Mouse (Mus musculus): ENCODE results near the gene Fn3k.

Gene Fn3k

DNA sequence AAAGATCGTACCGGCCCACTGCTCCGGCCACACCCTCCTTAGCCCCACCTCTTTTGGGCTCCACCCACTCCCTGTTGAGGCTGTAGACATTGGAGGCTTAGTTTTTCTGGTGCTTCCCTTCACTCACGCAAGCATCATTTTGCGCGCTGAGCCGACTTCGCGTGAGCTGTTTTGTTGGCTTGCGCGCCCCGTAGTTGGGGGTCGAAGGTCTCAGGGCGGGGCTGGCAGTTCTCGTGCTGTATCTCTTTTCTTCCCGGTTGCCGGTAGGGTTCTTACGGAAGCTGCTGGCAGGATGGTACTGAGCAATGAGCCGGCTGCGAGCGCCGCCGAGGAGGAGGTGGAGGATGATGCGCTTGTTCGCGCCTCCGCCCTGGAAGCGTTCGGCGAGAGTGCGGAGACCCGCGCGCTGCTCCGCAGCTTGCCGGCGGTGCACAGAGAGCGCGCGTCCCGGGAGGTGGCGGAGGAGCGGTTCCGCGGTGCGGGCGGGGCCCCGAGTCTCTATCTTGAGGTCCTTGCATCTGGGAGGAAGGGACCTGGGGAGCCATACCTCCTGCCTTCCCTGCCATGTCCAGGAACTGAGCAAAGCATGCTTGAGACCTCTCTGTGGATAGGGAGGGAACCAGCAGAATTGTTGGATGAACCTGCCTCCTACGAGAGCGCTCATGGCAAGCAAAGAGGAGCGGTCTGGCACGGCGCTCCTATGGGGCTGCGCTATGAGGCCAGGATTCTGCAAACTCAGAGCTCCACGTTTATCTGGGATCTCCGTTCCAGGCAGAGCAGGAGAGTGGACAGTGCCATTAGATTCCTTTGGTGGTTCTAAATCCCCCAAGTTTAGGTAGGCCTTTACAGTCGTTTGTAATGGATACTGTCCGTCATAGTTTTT is 17.3 kb downstream of the Fn3k start, which contains the start of gene Tbcd:
Gene Tbcd (plus strand): TSS at position 197 of the 883 bp plus-strand sequence.
- DNase-seq (ENCODE audit: low spot score in 2 of 2): peak; percentile 97 to 98

DNA sequence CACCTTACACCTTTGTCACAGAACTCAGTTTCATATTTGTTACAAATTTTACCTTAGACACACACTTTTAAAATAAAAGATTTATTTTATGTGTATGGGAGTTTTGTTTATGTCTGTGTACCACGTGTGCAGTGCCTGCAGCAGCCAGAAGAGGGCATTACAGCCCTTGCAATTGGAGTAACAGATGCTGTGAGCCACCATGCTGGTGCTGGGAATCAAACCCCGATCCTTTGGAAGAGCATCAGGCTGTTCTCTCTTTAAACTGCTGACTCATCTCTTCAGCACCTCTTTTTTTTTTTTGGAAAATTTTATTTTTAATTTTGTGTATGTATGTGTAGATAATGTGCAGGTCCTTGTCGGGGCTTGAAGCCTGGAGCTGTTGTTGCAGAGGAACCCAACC is 23.2 kb downstream of the Fn3k start:
- no peak for DNase-seq (ENCODE audit: low spot score in 2 of 2)

DNA sequence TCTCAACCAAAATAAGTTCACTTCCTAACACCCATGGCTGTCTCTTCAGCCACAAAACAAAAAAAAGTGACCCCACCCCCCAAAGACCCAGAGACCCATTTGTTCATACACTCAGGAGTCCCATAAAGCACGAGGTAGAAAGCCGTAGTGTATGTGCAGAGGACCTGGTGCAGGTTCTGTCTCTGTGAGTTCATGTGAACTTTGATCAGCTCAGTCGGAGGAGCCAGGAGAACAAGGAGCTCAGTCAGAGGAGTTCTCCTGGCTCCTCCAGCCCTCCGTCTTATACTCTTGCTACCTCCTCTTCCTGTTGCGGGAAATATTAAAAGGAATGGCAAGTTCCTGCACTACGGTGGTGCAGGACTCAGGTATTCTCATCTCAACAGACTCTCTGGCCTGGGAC is 32.7 kb downstream of the Fn3k start:
- DNase-seq (ENCODE audit: low spot score in 2 of 2): no peak

DNA sequence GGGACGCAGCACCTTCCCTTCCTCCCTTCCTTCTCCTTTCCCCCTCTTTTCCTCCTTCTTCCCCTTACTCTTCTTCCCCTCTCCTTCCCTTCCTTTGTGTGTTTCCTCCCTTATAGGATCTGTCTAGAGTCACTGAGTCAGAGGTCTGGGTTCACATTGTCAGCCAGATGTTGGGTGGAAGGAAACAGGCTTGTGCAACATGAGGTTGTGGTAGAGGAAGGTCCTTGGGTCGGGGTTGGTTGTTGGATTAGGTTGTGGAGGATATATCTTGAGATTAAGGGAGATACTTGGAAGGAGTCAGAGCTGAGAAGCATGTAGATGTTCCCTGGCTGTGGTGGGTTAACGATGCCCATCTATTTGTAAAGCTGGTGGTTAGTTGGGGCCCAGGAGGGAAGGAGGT is 40.1 kb downstream of the Fn3k start:
- DNase-seq (ENCODE audit: low spot score in 2 of 2): no peak

DNA sequence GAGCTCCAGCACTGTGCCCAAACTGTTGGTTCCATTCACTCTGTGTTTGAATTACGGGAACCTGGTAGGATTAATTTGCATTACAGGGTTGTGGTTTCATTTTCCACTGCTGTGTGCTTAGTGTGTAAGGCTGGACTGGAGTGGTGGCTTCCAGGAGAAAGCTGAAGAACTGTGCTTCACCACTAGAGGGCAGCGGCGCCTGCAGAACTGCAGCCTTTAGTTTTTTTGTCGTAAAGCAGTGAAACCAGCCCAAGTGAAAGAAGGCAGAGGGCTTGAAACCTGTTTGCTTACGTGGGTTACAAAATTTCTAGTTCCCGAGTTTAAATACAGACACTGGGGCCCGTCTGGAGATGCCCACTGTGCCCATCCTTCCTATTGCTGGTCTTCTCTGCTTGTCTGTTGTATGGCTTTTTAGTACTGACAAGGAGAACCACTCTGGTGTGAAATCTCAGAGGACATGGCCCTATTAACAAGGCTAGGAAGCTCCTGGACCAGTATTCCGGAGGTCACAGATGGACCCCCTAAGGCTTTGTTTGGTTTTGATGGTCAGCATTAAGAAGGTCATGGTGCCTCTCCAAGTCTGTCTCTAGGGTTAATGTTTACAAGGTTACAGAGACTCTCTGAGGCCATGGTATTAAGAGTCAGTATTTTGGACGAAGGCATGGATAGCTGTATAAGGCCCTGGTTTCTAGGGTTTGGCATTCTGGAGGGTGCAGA is 41.1 kb downstream of the Fn3k start:
- peak; percentile 62 to 78 for DNase-seq (ENCODE audit: low spot score in 2 of 2)

DNA sequence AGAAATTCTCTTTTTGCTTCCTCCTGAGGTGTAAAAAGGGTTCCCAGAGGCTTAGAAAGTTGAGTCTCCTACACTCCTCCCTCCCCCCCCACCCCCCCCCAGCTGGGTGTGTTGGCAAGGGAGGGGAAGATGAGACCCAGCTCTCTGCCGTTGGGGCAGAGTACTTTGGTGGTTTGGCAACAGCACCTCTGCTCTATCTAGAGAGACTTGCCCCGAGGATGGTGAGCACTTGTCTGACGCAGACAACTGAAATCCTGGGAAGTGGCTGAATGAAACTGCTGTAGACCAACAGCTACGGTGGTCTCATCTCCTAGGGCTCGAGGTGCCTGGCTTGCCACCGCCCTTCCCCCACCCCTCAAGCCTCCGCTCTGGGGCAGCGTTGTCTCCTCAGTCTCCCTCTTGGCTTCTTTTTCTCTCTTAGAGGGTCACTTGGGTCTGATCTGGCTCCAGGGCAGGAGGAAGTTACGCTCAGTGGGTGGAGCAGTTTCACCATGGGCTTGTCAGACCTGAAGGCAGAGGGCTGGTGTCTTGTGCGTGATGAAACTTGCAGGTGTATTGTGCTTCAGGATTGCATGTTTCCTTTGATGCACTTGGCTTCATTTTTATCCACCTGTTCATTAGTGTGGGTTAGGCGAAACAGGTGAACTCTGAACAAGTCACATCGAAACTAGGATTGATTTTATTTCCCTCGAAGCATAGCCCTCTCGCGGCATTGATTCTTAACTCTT is 44.9 kb downstream of the Fn3k start:
- no peak for DNase-seq (ENCODE audit: low spot score in 2 of 2)

DNA sequence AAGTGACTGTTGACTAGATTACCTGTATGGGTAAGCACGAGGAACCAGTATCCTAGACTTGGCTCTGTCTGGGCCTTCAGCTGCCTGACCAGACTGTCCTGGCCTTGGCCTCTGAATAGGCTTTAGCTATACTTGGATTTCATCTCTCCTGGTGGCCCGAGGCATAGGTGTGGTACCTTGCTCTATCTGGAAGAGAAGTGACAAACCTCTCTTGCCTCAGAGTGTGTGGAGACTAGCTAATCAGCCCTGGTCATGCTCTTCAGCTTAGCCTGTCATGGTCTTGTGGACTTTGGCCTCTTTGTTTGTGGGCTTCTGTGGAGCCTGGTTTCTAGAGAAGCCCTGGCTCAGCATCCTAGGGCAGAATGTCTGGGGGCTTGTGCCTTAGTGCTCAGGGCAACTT is 46.4 kb downstream of the Fn3k start:
- DNase-seq (ENCODE audit: low spot score in 2 of 2): no peak

DNA sequence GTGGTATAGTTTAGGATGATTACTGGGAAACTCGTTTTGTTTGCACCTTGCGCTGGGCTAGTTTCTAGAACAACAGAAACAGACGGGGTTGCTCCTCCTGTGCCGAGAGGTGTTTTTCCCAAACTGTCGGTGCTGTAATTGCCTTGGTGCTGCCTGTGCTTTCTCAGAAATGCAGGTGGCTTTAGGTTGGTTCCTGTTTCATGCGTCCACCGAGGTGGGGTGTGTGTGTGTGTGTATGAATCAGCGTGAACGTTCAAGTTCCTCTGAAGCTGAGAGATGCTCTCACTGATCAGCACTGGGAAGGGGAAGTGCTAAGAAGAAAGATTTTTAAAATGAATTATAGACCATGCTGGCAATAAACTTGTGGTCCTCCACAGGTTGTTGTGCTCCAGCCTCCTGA is 51.2 kb downstream of the Fn3k start:
- DNase-seq (ENCODE audit: low spot score in 2 of 2): no peak

DNA sequence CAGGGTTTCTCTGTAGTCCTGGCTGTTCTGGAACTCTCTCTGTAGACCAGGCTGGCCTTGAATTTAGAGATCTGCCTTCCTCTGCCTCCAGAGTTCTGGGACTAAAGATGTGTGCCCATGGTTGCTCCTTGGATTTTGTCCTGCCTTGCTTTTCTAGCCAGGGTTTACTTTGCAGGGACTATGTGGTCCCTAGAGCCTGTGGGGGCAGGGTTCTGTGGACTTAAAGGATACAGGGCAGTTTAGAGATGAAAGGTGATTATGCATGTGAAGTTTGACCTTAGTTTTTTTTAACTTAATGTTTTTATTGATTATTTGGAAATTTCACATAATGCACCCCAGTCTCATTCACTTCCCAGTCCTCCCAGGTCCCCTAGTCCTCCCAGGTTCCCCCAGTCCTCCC is 55.9 kb downstream of the Fn3k start:
- no peak for DNase-seq (ENCODE audit: low spot score in 2 of 2)

Data from cerebellum, postnatal 4 days (tissue).